Mouse (Mus musculus) liver (tissue): ENCODE data around the gene Gm11938.

ENCODE experiments used
- DNase-seq: peaks from one replicate; pipeline ENCODE4 v3.0.0-alpha.2; 2020; ENCODE audit warnings: mixed read lengths

Gene Gm11938

DNA sequence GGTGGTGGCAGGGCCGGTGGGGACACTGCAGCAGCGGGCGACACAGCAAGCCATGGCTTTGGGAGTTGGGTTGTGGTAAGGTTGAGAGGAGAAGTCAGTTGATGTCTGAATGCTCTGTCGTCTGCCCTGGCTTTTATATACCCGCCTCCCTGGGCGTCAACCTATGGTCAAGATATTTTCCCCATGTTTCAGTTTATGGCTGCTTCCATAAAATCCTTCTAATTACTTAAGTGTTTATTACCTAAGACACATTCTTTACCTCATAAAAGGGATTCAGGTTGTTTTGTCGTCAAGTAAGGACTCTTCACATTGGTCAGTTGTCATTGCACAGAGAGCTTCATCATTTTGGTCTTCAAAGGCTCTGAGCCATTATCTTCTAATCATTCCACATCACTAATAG, 36.6 kb downstream of the Gm11938 start, which contains the start of gene Krtap3-1:
Gene Krtap3-1, minus strand, starts transcription at position 101 of the 400 bp plus-strand sequence.
- no peak for DNase-seq

DNA sequence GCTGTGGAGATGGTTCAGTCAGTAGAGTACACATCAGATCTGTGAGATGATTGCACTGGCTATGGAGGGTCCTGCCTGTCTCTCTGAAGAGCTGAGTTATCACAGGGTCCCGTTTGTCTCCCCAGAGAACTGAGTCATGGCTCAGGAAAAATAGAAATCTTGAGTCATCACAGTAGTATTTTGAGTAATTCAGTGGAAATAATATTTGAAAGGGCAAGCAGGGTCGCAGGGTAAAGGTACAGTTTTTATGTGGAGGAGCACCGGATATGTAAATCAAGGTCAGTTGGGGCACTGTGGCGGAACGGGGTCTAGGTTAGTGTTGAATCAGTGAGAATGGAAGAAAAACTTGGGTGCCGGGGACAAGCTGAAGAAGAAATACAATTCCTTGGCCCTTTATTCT, 40.5 kb downstream of the Gm11938 start:
- no peak for DNase-seq

DNA sequence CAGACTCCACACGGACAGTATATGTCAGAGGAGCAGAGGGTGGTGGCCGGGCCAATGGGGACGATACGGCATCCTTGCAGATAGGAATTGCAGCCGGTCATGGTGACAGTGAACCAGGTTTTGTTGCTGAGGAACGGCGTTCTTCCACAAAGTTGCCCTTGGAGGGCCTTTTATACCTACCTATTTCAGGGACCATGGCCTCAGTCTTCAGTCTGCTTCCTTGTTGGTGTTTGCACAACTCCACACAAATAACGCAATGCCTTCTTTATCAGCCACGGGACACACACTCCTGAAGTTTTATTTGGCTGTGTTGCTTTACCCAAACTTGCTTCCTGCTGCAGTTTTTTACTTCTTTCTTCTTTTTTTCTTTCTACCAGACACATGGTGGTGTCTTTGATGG, 43.7 kb downstream of the Gm11938 start, which contains the start of gene Gm11939:
Gene Gm11939, minus strand, starts transcription at position 101 of the 400 bp plus-strand sequence.
- no peak for DNase-seq

DNA sequence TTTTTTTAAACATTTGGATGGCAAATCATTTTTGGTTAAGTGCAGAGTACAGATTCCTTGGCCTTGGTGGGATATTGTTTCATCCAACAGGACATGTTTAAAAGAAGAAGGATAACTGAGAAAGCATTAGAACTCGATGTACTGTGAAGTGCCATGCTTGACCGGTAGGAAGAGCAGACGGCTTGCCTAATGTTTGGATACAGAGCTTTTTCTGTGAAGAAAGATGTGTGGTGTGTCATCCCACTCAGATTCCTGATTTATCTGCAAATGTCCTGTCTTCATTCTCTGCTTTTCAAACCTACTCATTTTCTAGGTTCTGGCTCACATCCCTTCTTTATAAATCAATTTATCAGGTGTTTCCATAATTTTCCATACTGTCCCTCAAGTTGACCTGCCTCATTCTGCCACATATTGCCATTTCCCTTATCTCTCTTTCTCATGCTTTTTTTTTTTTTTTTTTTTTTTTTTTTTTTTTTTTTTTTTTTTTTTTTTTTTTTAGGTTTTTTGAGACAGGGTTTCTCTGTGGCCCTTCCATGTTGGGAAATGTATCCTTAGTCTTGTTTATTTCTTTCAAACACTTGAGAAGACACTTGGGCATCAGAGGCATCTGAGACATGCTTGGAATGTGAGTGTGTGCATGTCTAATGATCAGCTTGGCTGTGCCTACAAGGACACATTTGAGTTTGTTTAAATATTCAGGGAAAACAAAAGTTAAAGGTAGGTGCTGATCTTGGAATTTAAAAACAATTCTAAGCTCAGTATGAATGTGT, 44.9 kb downstream of the Gm11938 start:
- DNase-seq: no peak

DNA sequence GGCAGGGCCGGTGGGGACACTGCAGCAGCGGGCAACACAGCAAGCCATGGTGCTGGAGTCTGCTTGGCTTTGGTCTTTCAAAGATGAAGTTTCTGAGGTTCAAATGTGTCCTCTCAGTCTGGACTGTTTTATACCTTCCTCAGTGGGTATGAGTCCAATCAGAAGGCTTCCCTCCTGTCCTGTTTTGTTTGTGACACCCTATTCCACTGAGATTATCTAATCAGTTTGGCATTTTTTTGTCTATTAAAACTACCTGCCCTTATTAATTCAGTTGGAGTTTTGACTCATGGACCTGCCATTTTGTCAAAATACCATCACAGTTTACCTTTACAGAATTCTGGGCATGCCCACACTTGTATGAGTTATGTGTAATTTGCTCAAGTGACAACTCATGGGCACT, 46.4 kb downstream of the Gm11938 start, which contains the start of gene Krtap3-2:
Gene Krtap3-2, minus strand, starts transcription at position 101 of the 400 bp plus-strand sequence.
- no peak for DNase-seq

DNA sequence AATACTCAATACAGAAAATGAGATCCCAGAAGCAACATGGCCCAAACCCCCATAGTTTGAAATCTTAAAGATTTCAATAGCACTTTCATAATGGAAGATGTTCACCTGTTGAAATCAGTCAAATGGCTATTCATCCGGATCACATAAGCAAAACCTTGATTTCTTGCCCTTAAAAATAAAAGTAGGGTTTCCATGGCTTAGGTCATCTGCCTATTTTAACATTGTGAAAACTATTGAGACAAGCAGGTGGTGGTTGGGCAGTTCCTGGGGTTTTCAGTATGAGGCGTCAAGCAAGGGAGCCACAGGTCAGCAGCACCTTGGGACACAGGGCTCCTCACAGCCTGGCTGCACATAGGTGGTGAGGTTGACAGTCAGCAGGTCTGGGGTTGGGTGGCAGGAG, 46.9 kb downstream of the Gm11938 start:
- DNase-seq: no peak
